Comparison of ENCODE assay signal across 27 mouse cellular contexts in the genomic region with DNA sequence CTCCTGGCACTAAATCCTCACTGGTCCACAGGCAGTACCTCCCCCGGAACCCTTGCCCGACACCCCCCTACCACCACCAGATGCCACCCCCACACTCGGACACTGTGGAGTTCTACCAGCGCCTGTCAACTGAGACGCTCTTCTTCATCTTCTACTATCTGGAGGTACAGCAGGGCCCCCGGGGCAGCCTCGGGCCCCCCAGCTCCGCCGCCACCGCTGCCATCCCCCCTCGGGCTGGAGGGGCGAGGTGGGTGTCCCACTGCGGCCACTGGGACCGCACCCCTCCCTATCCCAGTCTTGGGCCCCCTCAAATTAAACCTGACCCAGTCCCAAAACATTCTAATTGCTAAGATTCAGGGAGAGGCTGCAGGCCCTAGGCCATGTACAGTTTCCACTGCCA.
"Had no signal": no experiment of that assay in that cellular context is flagged by ENCODE, and none has a peak within 500 bp of the region (broad histone marks: within the 10 kb centered on the region; RNA-seq: fewer than 3 reads in every experiment).

No protein-coding gene starts in this region.

- H3K9ac ChIP-seq: embryonic facial prominence, embryonic 12.5 days; embryonic facial prominence, embryonic 13.5 days; embryonic facial prominence, embryonic 15.5 days; forebrain, embryonic 12.5 days; forebrain, embryonic 13.5 days; forebrain, embryonic 15.5 days; forebrain, postnatal 0 days had no signal

- ATAC-seq: forebrain, embryonic 13.5 days; forebrain, embryonic 14.5 days; forebrain, embryonic 15.5 days; forebrain, embryonic 16.5 days; forebrain, postnatal 0 days had no signal

- H3K27me3 ChIP-seq: embryonic facial prominence, embryonic 12.5 days; embryonic facial prominence, embryonic 13.5 days; embryonic facial prominence, embryonic 15.5 days; forebrain, embryonic 12.5 days; forebrain, embryonic 13.5 days; forebrain, embryonic 15.5 days had no signal

- DNase-seq: cerebellum, adult 2 months; cerebellum, adult 8-10 months; cerebellum, adult 9-10 months; cerebellum, adult 9-11 months; cerebellum, postnatal 10 days; cerebellum, postnatal 14 days; cerebellum, postnatal 25 days; cerebellum, postnatal 36 days; embryo, embryonic 11 days; forebrain, postnatal 0 days; gastrocnemius, adult 2 months; gastrocnemius, postnatal 10 days; gastrocnemius, postnatal 14 days; gastrocnemius, postnatal 25 days; gastrocnemius, postnatal 36 days; heart, adult 18-20 months; heart, adult 2 months had no signal

- H3K4me2 ChIP-seq: embryonic facial prominence, embryonic 12.5 days; embryonic facial prominence, embryonic 13.5 days; embryonic facial prominence, embryonic 15.5 days; forebrain, embryonic 12.5 days; forebrain, embryonic 13.5 days; forebrain, embryonic 15.5 days had no signal

- H3K9me3 ChIP-seq: embryonic facial prominence, embryonic 12.5 days; embryonic facial prominence, embryonic 13.5 days; embryonic facial prominence, embryonic 15.5 days; forebrain, embryonic 10.5 days; forebrain, embryonic 12.5 days; forebrain, embryonic 13.5 days; forebrain, embryonic 15.5 days had no signal

- H3K27ac ChIP-seq: embryonic facial prominence, embryonic 12.5 days; embryonic facial prominence, embryonic 13.5 days; embryonic facial prominence, embryonic 15.5 days; forebrain, embryonic 10.5 days; forebrain, embryonic 12.5 days; forebrain, embryonic 13.5 days; forebrain, embryonic 15.5 days; gastrocnemius, adult 2 months; heart, adult 2 months had no signal

- H3K4me3 ChIP-seq: embryonic facial prominence, embryonic 12.5 days; embryonic facial prominence, embryonic 13.5 days; embryonic facial prominence, embryonic 15.5 days; erythroblast, embryonic 14.5 days; forebrain, embryonic 10.5 days; forebrain, embryonic 12.5 days; forebrain, embryonic 13.5 days; forebrain, embryonic 15.5 days; gastrocnemius, adult 2 months; heart, adult 2 months had no signal
